Mouse (Mus musculus) urinary bladder, postnatal 25 days (tissue): ENCODE data around the gene Crybb2.
"Not testable (repeated sequence)": the region's sequence is repeated elsewhere in the genome, so short reads cannot be mapped to it uniquely, and the experiment has no call there.

Experiments used
- DNase-seq: peaks from one replicate; pipeline ENCODE4 v3.0.0; 2022; ENCODE audit warnings: low spot score

Crybb2 gene

DNA sequence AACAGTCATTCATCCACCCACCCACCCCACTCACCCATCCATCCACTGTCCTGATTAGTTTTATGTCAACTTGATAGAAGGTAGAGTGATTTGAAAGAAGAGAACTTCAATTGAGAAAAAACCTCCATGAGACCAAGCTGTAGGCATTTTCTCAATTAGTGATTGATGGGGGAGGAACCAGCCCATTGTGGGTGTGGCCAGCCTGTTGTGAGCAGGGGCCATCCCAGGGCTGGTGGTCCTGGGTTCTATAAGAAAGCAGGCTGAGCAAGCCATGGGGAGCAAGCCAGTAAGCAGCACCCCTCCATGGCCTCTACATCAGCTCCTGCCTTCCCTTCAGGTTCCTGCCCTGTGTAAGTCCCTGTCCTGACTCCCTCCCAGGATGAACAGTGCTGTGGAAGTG, at the start of gene Crybb2:
TSS of gene Crybb2 (minus strand) at position 101 of the 400 bp plus-strand sequence.
- no peak for DNase-seq

DNA sequence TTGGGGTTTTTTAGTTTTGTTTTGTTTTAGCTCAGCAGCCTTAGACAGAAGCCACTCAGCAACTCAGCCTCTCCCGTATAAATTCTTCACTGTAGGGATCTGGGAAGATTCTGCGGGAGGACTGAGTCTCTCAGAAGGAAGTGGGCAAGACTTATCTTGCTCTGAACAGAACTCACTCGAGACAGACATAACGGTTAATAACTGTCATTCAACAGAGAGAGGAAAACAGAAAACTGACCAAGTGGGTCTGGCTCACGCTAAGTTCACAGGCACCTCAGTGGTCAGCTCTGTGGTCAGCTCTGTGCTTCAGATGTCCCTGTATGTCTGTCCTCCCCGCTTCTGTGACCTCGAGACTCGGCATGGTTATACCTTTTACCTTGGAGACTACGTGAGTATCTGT, 49.4 kb upstream of the Crybb2 start:
- no peak for DNase-seq

DNA sequence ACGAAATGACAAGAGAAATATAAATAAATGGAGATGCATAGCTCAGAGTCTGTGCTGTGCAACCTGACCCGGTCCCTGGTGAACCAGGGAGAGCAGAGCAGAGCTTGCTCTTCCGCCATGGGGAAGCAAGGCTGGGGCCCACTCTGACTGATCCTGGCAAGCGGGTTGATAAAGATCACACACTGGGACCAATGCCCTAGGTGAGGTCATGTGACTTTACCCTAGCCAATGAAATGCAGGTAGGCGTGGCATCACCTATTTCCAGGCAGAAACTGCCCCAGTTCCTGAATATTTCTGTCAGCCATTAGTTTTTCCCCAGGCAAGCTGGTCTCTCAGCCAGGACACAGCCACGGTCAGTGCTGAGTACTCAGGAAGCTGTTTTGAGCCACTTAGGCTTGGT, 48.8 kb upstream of the Crybb2 start:
- DNase-seq = no peak

DNA sequence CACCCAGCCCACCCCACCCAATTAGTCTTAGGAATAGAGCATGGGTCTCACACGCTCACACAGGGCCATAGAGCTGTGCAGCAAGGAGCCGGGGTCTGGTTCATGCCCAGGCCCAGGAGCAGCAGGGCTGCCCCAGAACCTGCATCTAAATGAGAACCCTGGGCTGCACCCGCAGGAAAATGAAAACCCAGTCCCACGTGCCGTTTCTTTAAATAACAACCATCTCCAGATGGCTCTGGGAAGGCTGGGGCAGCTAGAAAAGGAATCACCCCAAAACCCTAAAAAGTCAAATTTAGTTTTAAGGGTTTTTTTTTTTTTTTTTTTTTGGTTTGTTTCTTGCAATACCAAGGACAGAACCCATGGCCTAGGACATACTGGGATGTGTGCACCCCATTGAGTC, 47.4 kb upstream of the Crybb2 start:
- no peak for DNase-seq

DNA sequence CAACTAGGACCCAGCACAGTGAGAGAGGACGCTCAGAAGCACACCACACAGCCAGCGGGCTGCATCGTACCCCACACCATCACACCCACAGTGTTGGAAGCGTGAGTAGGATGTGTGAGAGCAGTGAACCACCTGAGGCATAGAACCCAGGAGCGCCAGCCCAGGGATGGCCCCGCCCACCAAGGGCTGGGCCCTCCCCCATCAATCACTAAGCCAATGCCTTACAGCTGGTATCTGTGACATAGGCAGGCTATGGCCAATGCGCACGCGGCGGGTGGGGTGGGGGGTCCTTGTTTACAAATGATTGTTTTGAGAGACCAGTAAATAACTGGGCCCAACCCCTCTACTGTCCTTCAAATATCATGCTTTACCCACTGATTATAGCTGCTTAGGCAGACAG, 46.0 kb upstream of the Crybb2 start:
- DNase-seq = no peak

DNA sequence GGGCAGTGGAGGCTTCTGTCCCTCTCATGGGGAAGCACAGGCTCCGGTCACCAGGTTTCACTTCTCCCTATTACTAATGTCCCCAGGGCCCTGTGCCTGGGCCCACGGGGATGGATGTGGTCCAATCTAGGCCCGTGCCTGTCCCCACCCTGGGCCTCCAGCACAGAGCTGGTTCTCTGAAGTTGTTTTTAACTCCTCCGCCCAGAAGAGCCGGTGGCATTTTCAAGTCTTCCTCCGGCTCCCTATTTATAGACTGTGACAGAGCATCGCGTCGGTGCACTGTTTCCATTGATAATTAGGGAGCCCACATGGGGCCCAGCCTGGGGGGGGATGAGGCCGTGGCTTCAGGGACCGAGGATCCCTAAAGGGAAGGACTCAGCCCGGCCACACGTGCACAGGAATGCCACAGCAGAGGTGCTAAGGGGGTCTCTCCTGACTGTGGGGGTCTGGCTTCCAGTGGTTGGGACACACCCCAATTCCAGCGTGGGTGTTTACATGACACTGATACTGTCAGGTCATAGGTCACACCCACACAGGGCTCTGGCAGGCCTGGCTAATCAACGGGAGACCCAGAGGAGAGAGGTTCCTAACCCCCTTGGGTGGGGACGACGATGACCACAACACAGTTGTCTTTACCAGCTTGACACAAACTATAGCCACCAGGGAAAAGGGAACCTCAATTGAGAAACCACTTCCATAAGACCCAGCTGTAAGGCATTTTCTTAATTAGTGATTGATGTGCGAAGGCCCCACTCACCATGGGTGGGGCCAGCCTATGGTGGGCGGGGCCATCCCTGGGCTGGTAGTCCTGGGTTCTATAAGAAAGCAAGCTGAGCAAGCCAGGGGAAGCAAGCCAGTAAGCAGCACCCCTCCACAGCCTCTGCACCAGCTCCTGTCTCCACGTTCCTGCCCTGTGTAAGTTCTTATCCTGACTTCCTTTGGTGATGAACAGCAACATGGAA, 44.6 kb upstream of the Crybb2 start:
- DNase-seq = no peak

DNA sequence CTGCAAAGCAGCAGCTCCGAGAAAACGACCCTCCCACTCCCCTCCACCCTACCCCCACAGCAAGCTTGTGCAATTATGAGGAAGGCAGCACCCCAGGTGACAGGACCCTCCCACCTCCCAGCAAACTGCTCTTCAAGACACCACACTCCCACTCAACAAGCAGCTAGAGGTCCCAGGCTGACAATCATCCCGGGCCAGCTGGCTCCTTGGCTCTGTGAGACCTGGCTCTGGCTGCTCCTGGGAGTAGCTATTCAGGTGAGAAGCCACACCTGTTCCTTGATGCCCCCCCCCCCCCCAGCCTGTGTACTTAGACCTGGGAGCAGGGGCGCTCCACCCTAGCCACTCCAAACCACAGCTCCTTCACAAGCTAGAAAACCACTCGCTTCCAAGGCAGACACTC, 43.2 kb upstream of the Crybb2 start:
- DNase-seq = no peak

DNA sequence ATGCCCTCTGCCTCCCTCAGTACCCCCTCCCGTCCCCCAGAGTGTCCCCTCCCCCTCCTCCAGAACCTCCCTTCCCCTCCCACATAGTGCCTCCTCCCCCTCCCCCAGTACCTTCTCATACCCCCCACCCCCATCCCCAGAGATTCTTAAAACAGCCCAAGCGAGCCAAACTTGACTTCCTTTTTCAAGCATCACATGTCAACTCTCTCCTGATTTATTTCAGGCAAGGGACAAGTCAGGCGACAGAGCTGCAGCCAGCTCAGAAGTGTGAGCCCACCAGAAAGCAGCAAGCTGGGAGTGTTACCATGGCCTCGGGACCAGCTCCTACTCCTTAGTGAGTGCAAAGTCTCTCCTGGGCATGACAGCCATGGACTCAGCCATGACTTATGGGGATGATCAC, 41.4 kb upstream of the Crybb2 start:
- DNase-seq = no peak

DNA sequence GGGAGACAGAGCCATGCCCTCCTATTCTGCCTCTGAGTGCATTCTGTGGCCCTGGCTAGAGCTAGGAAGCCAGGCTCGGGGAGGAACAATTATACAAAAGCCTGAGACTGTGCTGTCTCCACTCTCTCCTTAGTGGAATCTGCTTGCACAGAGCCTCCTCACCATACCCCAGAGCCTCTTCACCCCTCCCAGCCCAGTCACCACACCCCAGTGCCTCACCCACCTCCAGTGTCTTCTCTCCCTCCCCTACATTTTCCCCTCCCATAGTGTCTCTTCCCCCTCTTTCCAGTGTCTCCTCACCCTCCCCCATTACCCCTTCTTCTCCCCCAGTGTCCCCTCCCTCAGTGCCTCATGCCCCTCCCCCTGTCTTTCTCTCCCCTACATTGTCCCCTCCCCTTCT, 41.0 kb upstream of the Crybb2 start:
- DNase-seq = no peak

DNA sequence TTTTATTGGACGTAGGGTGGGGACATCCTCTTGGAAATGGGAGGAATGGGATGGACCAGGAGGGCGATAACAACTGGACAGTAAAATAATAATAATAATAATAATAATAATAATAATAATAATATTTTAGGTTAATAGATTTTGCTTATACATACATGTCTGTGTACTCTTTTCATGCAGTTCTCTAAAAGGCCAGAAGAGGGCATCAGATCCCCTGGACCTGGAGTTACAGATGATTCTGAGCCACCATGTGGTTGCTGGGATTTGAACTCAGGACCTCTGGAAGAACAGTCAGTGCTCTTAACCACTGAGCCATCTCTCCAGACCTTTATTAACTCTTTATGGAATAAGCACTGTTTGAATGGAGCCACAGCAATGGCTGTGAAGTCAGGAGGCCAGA, 39.7 kb upstream of the Crybb2 start:
- not testable (repeated sequence) for DNase-seq

DNA sequence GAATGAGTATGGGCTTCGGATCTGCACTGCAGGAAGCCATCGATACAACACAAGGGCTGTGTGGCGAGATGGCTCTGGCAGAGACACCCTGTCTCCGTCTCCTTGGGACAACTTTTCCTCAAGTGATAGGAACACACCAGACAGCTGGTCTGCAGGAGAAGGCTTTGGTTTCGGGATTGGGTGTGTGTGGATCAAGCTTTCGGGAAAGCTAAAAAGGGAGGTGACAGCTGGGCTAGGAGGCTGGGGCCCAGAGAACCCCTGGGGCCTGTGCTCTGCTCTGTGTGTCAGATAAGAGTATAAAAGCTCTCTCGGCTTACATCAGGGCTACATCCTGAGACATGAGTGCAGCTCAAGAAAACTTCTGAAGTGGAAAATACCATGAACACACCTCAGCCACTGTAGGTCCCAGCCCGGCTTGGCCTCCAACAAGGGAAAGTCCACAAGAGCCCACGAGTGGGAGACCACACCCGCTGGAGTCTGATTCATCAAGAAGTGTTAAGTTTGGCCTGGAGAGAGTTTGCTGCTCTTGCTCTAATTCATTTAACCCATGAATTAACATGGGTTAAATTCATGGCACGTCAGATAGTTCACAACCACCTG, 38.3 kb upstream of the Crybb2 start:
- no peak for DNase-seq

DNA sequence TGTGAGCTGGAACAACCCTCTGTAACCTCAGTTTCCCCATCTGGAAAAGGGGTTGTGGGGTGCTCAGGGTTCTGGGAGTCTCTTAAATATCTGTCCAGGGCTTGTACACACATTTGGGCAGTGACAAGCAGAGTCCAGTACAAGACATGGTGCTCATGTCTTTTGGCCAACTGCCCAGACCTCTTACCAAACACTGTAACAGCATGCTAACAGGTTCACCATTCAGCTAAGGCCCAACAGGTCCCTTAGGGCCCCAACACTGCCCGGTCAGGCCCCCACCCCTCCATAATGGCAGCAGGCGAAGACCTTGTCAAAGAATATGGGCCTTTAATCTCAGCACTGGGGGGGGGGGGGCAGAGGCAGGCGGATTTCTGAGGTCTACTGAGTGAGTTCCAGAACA, 37.8 kb upstream of the Crybb2 start:
- DNase-seq = no peak

DNA sequence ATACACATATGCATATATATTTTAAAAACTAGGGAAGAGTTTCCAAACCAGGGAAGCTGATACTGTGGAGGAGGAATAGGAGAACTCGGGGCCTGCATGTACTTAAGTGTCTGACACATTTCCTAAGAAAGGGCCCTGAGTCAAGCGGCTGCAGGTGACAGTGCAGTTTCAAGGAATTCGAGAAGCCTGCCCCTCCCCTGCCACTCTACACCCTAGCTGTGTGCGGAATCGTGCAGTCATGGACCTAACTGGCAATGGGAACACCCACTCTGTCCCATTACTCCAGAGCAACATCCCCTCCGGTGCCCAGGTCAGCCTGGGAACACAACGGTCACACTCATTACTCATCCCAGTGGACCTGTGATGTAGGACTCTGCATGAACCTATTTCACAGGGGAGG, 36.7 kb upstream of the Crybb2 start:
- DNase-seq = no peak

DNA sequence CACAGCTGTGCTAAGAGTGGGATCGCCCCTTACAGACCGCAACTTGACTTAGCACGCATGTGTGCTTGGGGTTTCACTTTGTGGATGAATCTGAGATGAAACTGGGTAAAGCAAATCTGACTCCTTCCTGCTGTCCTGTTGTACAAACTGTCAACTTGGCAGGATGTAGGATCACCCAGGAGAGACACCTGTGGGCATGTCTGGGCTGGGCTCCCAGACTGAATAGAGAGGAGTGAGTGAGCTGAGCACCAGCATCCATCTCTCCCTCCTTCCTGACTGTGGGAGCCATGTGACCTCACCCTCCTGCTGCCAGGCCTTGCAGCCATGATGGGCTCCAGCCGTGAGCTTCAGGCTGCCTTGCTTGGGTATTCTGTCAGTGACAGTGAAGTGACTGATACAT, 35.6 kb upstream of the Crybb2 start:
- no peak for DNase-seq

DNA sequence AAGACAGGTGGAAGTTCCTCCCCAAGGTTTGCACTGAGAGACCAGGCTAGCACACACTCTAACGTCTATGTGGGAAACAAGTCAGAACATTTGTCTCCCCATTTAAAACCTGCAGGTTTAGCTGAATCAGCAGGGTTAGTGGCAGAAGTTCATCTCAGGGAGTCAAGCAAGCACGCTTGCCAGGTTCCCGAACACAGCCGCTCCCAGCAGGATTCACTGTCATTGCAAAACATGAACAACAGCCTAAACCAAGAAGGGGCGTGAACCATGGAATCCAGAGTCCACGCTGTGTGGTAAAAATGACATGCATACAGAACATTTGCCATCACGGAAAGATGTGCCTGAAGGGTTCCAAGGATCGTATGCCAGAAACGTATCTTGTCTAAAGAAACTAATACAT, 35.1 kb upstream of the Crybb2 start:
- DNase-seq = no peak

DNA sequence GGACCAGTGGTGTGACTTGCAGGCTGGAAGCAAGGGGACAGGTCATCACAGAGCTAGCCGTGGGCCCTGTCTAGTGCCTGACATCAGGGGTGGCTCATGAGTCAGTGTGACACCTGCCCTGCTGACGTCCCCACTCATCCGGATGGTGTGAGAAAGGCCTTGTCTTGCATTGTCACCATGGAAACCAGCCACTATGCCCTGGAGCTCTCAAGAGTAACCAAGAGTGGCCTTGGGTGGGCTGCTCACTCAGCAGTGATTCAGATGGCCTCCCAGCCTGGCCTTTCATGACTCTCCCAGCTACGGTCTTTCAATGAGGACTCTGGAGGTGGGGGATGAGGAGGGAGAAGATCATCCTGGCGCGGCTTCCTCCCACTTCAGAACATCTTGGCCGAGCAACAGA, 32.5 kb upstream of the Crybb2 start:
- DNase-seq = no peak

DNA sequence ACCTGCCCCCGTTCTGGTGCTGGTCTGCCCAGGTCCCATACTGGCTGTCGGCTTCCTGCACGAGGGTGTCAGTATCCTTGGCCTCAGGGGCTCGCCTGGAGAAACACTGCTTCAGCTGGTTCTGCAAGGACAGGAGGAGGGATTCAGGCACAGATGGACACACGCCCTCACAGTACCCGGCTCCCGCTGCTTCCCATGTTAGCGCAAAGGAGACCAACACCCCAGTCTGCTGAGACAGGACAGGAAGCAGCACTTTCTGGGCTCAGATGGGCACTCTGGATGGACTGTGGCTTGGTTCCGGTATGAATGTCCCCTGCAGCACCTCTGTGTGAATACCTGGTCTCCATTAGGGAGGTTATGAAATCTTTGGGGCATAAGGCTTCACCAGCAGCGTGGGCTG, 31.5 kb upstream of the Crybb2 start:
- no peak for DNase-seq

DNA sequence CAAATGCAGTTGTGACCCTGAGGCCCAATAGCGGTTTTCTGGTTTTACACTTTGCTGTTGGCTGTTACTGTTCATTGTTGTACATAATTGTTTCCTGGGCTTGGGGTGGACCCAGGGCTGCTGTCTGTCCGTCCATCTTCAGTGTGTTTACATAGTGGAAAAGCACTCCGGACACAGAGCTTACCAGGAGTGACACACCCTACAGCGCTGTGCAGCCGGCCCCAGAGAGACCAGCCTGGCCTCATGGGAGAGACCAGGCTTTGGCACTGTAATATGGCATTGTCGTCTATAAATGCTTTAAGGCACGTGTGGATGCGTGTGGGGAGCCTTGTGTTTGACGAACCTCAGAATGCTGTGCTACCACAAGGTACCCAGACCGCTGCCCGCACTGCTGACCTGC, 30.5 kb upstream of the Crybb2 start:
- DNase-seq = no peak

DNA sequence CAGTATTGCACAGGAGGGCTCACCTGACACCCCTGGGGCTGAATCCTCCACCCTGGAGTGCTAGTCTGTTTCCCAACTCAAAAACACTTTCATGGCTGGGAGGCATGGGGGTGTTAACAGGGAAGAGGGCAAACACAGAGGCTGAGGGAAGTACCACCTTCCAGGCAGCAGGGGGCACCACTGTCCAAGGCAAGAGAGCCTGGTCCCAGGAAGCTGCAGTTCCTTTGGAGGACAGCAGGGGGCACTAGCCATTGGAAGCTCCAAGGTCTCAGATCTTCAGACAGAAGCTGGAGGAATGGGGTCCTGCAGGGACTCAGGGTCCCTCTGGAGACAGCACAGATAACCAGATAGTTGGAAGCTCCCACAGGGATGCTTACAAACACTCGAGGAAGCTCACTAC, 29.6 kb upstream of the Crybb2 start:
- DNase-seq = peak; percentile 96

DNA sequence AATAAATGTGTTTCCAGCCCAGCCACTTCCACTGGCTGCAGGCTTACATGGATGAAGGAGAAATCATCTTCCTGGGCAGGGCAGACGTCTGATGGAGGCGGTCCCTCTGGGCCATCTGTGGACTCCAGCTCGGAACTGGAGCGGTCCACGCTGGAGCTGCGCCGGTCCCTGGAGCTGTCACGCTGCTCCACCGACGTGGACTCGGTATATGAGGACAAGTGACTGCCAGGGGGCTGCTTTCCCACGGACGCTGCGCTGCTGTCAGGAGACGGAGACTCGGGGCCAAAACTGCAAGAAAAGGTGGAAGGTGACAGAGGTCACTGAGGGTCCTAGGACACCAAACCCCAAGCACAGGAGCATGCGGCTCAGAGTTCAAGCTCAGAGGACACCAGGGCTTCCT, 27.6 kb upstream of the Crybb2 start:
- DNase-seq = no peak

DNA sequence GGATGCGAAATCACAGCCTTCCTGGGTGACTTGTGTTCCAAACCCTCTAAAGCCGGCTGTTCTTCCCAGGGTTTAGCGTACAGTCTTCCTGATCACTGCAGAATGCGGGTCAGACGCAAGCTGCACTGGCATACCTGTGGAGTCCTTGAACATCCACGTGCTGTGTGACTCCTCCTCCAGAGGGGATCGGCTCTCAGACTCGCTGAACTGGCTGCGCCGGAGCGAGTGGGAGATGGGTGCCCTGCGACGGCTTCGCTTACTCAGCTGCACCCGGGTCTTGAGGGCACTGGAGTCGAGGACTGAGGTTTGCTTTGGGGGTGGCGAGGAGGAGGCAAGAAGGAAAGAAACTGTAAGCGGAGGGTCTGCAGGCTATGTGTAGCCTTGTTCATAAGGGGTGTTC, 25.5 kb upstream of the Crybb2 start:
- DNase-seq = no peak

DNA sequence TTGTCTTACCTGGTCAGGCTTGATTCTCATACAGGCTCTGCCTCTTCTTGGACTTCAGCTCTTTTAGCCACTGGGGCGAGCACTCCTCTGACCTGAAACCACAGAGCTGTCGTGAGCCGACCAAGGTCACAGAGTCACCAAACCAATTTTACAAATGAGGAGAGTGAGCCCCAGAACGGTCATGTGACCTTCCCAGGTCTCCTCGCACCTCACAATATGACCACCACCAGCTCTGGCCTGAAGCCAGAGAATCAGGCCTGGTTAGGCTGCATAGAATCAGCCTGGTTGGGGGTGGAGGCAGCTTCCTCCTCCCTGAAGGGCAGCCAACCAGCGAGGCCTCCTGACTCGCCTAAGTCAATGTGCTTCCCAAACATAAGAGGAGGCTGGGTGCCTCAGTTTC, 22.5 kb upstream of the Crybb2 start:
- no peak for DNase-seq

DNA sequence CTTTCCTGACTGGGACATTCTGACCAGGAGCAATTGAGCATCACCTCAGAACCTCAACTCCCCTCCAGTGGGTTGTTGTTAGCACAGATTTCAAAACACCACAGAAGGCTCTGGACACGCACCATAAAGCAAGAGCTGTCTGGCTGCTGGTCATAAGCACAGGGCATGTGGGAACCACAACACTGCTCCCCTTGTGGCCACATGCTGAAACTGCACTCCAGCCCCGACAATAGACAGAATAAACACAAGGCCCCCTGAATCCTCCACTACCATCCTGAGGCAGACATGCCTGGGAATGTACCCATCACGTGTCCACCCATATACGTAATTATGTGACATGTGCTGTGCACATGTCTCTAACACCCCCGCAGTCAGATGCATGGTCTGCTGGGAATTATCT, 21.2 kb upstream of the Crybb2 start:
- no peak for DNase-seq

DNA sequence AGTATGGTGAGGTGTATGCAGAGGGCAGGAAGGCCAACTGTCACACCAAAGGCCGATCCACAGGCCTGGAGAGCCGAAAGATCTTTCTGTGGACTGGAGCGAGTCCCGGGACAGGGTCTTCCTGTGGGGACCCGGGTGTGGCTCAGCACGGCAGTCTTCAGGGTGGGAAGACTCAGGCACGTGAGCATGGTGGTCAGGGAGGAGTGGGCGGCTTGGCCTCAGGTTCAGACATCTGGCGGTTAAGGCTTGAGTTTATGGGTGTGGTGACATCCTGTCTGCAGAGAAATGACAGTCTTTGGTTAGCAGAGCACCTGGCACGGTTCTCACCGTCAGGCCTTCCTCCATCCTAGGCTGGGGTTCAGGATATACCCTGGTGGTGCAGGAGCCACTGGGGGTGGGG, 20.8 kb upstream of the Crybb2 start:
- DNase-seq = no peak
